16 mouse cellular contexts compared by ENCODE assay signal in the genomic region with DNA sequence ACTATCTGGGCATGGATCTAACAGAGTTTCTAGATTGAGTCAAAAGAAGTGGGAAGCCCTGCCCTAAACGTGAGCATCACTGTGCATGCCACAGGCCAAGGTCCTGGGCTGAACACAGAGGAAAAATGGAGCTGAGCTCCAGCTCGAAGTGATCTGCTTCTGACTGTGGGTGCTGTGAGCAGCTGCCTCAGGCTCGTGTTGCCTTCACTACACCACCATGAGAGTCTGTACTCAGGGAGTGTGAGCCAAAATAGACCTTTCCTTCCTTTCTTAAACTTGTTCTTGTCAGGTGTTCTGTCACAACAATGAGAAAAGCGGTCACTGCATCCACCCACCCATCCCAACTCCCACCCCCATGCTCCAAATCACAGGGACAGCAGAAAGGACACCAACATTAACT.
"Had no signal": no experiment of that assay in that cellular context is flagged by ENCODE, and none has a peak within 500 bp of the region (broad histone marks: within the 10 kb centered on the region; RNA-seq: fewer than 3 reads in every experiment).

No protein-coding gene starts in this region.

- H3K9ac ChIP-seq: neural tube, embryonic 13.5 days; neural tube, embryonic 15.5 days; stomach, embryonic 15.5 days had no signal

- H3K36me3 ChIP-seq: neural tube, embryonic 13.5 days; neural tube, embryonic 15.5 days; stomach, embryonic 15.5 days had no signal

- H3K9me3 ChIP-seq: neural tube, embryonic 13.5 days; neural tube, embryonic 15.5 days; stomach, embryonic 15.5 days had no signal

- H3K4me2 ChIP-seq: neural tube, embryonic 13.5 days; neural tube, embryonic 15.5 days; stomach, embryonic 15.5 days had no signal

- H3K27ac ChIP-seq: neural tube, embryonic 13.5 days; neural tube, embryonic 15.5 days; stomach, embryonic 15.5 days; stomach, postnatal 0 days had no signal

- DNase-seq: retina, postnatal 1 day; right cerebral cortex, adult 18-20 months; right cerebral cortex, postnatal 14 days; right cerebral cortex, postnatal 25 days; right cerebral cortex, postnatal 4 days; spleen, adult 18-20 months; thymus, adult 18-20 months; thymus, adult 2 months; thymus, postnatal 14 days; thymus, postnatal 25 days; thymus, postnatal 36 days; thymus, postnatal 4 days had no signal

- H3K4me3 ChIP-seq: neural tube, embryonic 13.5 days; neural tube, embryonic 15.5 days; stomach, embryonic 15.5 days had no signal

- H3K4me1 ChIP-seq: neural tube, embryonic 13.5 days; stomach, embryonic 15.5 days had no signal

- H3K27me3 ChIP-seq: stomach, embryonic 15.5 days had no signal
